Mouse (Mus musculus) limb, embryonic 14.5 days (tissue): Measurements from ENCODE around the gene Abhd4. TPM values are rescaled to one million over a fixed set of nuclear protein-coding genes. Genes with fewer than 3 reads are reported as not detected.

ENCODE experiments used
- ATAC-seq: fragments of 200-750 bp; cut with Nextera tagmentation; 2 replicates; pipeline ENCODE4 v1.8.0; 2017; ENCODE audit warnings: low read depth, moderate number of reproducible peaks, moderate TSS enrichment; ENCODE audit not compliant: low FRiP score
- DNase-seq: peaks from one replicate; pipeline ENCODE4 v3.0.0-alpha.2; 2015; ENCODE audit warnings: low spot score
- H3K27ac ChIP-seq: fragments of 300-500 bp; sonication (generic); replicated peaks from 2 replicates; pipeline ENCODE4 v1.5.1; 2014; ENCODE audit warnings: low read depth, mild to moderate bottlenecking, low read length, moderate library complexity, mixed read lengths
- H3K27me3 ChIP-seq: fragments of 300-500 bp; sonication (generic); 2 replicates; pipeline ENCODE4 v1.6.1; 2014; ENCODE audit warnings: low read length, mixed read lengths; ENCODE audit not compliant: control insufficient read depth, insufficient read depth
- H3K36me3 ChIP-seq: fragments of 300-500 bp; sonication (generic); 2 replicates; pipeline ENCODE4 v1.6.1; 2014; ENCODE audit warnings: mild to moderate bottlenecking, low read length, moderate library complexity, mixed read lengths; ENCODE audit not compliant: control insufficient read depth, insufficient read depth
- H3K4me1 ChIP-seq: fragments of 300-500 bp; sonication (generic); 2 replicates; pipeline ENCODE4 v1.6.1; 2014; ENCODE audit warnings: antibody characterized with exemption, low read length, mixed read lengths; ENCODE audit not compliant: control insufficient read depth, insufficient read depth
- H3K4me2 ChIP-seq: fragments of 300-500 bp; sonication (generic); replicated peaks from 2 replicates; pipeline ENCODE4 v1.6.1; 2014; ENCODE audit warnings: low read depth, mild to moderate bottlenecking, low read length, moderate library complexity; ENCODE audit not compliant: severe bottlenecking
- H3K4me3 ChIP-seq: fragments of 300-500 bp; sonication (generic); replicated peaks from 2 replicates; pipeline ENCODE4 v1.5.1; 2014; ENCODE audit warnings: low read length
- H3K9ac ChIP-seq: fragments of 300-500 bp; sonication (generic); 2 replicates; pipeline ENCODE4 v1.6.1; 2014; ENCODE audit warnings: mild to moderate bottlenecking, low read depth, low read length, moderate library complexity; ENCODE audit not compliant: severe bottlenecking
- H3K9me3 ChIP-seq: fragments of 300-500 bp; sonication (generic); 2 replicates; pipeline ENCODE4 v1.6.1; 2016; ENCODE audit warnings: low read length; ENCODE audit not compliant: control insufficient read depth
- POLR2A ChIP-seq: fragments of 200-500 bp; IDR thresholded peaks from 2 replicates; pipeline ENCODE4 v1.8.0; 2012; ENCODE audit warnings: inconsistent platforms, mild to moderate bottlenecking, moderate library complexity, borderline replicate concordance; ENCODE audit not compliant: insufficient read depth, insufficient read length; ENCODE audit errors: extremely low read depth
- WGBS: fragments of 180-500 bp; shearing (Covaris S2); extraction: QIAGEN DNeasy Blood & Tissue Kit; methylation state at CpG from one replicate; pipeline ENCODE4 v1.1.7; 2014; 5-methylcytosine and 5-hydroxymethylcytosine counted together
- polyA plus RNA-seq, 2 experiments: library from polyadenylated mRNA; depleted of rRNA in 1 of 2; stranded (reverse) in 1 of 2; unstranded in 1 of 2; fragments of >200 nt; fragmentation: Nextera tagmentation in 1 of 2; extraction: Ambion mirVana in 1 of 2; gene quantifications; 2 replicates each; pipeline versions ENCODE4 v1.2.1 to v1.2.3; 2012 to 2014

Abhd4 gene
- polyA plus RNA-seq, 2 experiments, result 27.7 to 58.4 TPM

DNA sequence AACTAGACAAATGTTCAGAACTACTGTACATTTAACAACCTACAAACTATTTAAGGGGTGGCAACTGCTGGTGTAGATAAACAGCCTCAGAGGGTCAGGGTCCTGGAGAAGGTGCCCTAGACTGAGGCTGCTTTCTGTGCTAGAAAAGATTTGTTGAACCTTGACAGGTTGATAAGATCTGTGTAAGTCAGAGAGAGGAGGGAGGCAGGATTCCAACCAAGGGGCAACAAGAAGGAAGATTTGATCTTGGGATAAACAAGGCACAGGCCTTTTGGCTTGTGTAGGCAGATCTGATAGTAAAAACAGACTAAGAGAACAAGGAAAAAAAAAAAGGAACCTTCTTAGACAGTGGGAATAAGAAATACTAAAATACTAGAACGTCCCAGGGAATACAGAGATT, 35.8 kb upstream of the Abhd4 start:
- 40% methylated on average over 1 of the region's 1 CpGs for WGBS
- H3K4me3 ChIP-seq, result no peak overlapping the region
- peaks cover 8% of the 10 kb centered on the region; the same call in 1 of the 2 replicates for H3K4me1 ChIP-seq
- TF ChIP-seq POLR2A, result no peak
- no peak for ATAC-seq
- no peaks in the 10 kb centered on the region for H3K9me3 ChIP-seq
- no peak for DNase-seq
- H3K36me3 ChIP-seq, result no peaks in the 10 kb centered on the region
- H3K4me2 ChIP-seq, result no peak overlapping the region
- no peaks in the 10 kb centered on the region for H3K27me3 ChIP-seq
- no peak overlapping the region for H3K9ac ChIP-seq
- H3K27ac ChIP-seq, result no peak overlapping the region

DNA sequence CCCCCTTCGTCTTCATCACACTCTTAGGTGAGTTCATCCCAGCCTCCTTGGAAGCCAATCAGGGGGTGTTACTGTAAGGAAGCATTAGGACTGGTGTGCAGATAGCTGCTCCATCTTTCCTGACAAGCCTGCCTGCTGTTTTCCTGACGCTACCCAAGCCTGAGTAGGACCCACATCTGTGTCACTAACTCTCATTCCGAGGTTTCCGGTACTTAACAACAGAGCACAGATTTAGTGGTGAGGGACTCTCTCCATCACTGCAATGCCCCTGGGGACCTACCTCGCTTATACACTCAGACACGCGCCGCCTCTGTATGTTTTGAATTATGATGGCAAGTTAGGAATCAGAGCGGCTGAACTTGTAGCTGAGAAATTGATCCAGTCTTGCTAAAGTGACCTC, 35.3 kb upstream of the Abhd4 start:
- ATAC-seq, result no peak
- Histone ChIP-seq H3K9ac (no peak overlapping the region), H3K36me3 (no peaks in the 10 kb centered on the region), H3K4me3 (no peak overlapping the region), H3K9me3 (no peaks in the 10 kb centered on the region), H3K27ac (no peak overlapping the region), H3K4me2 (peak overlapping the region; percentile 9; the same call in 1 of the 2 replicates), H3K27me3 (no peaks in the 10 kb centered on the region), H3K4me1 (peaks cover 8% of the 10 kb centered on the region; the same call in 1 of the 2 replicates)
- no peak for TF ChIP-seq POLR2A
- 15% methylated on average over 9 of the region's 9 CpGs for WGBS
- DNase-seq, result no peak

DNA sequence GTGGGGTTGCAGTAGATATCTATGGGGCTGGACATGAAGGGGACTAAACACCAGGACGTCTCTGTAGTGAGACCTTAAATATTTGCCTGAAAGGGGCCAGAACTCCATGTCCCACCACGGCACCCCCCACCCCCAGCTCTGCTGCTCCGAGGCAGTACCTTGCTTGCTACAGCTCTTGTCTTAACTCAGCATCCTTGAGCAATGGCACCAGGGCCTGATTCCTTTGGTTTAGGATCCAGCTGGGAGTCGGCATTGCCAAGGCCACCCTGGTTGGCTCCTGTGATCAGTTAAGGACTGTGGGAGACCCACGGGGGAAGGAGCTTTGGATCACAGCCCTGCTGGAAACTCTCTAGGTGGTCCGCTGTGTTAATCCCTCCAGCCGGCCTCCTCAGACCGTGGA, 34.7 kb upstream of the Abhd4 start:
- WGBS, result 40% methylated on average over 8 of the region's 8 CpGs
- Histone ChIP-seq H3K9me3 (no peaks in the 10 kb centered on the region), H3K9ac (no peak overlapping the region), H3K27ac (no peak overlapping the region), H3K4me3 (no peak overlapping the region), H3K4me2 (no peak overlapping the region), H3K4me1 (peaks cover 8% of the 10 kb centered on the region; the same call in 1 of the 2 replicates), H3K36me3 (no peaks in the 10 kb centered on the region), H3K27me3 (no peaks in the 10 kb centered on the region)
- DNase-seq, result peak; percentile 49
- no peak for TF ChIP-seq POLR2A
- peak; percentile 39; the same call in 1 of the 2 replicates for ATAC-seq

DNA sequence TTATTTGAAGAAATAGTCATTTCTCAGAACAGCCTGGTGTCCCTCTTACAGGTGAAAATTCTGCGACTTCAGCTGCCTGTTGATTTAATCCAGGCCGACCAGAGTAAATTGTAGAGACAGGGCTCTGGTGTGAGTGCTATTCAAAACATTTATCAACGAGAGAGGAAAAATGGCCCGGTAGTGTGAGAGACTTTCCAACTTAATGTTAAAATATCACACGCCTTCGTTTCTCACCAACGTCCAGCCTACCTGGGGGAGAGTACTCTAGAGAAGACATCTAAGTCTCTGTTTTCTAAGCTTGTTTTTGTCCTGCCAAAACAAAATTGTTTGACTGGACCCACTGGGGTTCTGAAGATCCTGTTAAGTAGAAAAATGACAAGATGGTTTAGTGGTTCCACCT, 34.1 kb upstream of the Abhd4 start:
- Histone ChIP-seq H3K36me3 (no peaks in the 10 kb centered on the region), H3K9me3 (no peaks in the 10 kb centered on the region), H3K4me1 (peaks cover 8% of the 10 kb centered on the region; the same call in 1 of the 2 replicates), H3K9ac (no peak overlapping the region), H3K4me3 (no peak overlapping the region), H3K27me3 (no peaks in the 10 kb centered on the region), H3K4me2 (no peak overlapping the region), H3K27ac (no peak overlapping the region)
- ATAC-seq, result 0 out of 2 replicates have a peak, but pooled peaks have one; percentile 1
- no peak for TF ChIP-seq POLR2A
- no peak for DNase-seq
- WGBS, result 73% methylated on average over 7 of the region's 7 CpGs

DNA sequence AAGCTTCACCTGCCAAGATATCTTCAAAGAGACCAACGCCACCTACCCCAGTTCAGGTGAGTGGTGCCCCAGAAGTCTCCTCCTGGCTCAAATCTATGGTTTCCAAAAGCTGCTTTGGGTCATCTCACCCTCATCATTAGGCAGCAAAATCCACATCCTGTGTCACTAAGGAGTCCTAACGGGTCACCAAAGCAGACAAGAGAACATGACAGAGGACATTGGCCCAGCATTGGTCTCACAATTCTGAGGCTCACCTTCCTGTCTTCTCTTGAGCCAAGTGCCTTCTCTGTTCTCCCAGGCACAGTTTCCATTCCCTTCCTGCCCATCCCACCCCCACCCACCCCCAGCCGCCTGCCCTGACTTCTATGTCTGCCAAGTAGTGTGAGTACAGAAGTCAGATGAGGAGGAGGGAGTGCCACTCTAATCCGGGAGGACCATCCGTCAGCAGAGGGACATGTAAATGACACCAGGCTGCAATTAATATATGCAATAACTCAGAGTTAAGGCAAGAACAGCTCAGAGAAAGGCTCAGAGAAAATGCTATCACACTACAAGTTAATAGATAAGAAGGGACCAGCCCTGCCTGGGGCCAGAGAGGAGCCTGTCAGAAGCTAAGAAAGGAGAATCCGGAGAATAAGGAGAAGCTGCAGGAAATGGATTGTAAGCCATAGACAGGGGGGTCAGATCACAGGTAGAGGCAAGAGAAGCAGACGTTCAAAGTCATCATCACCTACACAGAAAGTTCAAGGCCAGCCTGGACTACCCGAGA, 33.1 kb upstream of the Abhd4 start:
- Histone ChIP-seq H3K4me1 (peaks cover 8% of the 10 kb centered on the region; the same call in 1 of the 2 replicates), H3K27ac (no peak overlapping the region), H3K9me3 (no peaks in the 10 kb centered on the region), H3K36me3 (no peaks in the 10 kb centered on the region), H3K9ac (no peak overlapping the region), H3K4me3 (no peak overlapping the region), H3K4me2 (no peak overlapping the region), H3K27me3 (no peaks in the 10 kb centered on the region)
- ATAC-seq (no peak), DNase-seq (no peak)
- WGBS, result 84% methylated on average over 8 of the region's 8 CpGs
- TF ChIP-seq POLR2A, result no peak
